Mouse (Mus musculus) brain, embryonic 14.5 days (tissue): Measurements from ENCODE around the gene Olfr1029.

Source experiments
- CTCF ChIP-seq: fragments of 200-500 bp; IDR thresholded peaks from 2 replicates; pipeline ENCODE4 v1.5.1; 2012; ENCODE audit warnings: inconsistent platforms, mild to moderate bottlenecking, moderate library complexity, borderline replicate concordance; ENCODE audit not compliant: insufficient read depth, insufficient read length; ENCODE audit errors: extremely low read depth
- POLR2A ChIP-seq: fragments of 200-500 bp; IDR thresholded peaks from 2 replicates; pipeline ENCODE4 v1.6.1; 2012; ENCODE audit warnings: mild to moderate bottlenecking, inconsistent platforms, borderline replicate concordance; ENCODE audit not compliant: poor library complexity, insufficient read depth, insufficient read length, severe bottlenecking; ENCODE audit errors: extremely low read depth

- TF ChIP-seq CTCF (no peak), POLR2A (no peak)
These were observed 31.5 kb downstream of the Olfr1029 start, which contains the start of gene Olfr1032 for GRCm38 (mm10) chr2:86005240-86005639.
